Mouse (Mus musculus): ENCODE measurements around the gene Barx2.
"Not testable (repeated sequence)": the region's sequence is repeated elsewhere in the genome, so short reads cannot be mapped to it uniquely, and the experiment has no call there.

The Barx2 gene

DNA sequence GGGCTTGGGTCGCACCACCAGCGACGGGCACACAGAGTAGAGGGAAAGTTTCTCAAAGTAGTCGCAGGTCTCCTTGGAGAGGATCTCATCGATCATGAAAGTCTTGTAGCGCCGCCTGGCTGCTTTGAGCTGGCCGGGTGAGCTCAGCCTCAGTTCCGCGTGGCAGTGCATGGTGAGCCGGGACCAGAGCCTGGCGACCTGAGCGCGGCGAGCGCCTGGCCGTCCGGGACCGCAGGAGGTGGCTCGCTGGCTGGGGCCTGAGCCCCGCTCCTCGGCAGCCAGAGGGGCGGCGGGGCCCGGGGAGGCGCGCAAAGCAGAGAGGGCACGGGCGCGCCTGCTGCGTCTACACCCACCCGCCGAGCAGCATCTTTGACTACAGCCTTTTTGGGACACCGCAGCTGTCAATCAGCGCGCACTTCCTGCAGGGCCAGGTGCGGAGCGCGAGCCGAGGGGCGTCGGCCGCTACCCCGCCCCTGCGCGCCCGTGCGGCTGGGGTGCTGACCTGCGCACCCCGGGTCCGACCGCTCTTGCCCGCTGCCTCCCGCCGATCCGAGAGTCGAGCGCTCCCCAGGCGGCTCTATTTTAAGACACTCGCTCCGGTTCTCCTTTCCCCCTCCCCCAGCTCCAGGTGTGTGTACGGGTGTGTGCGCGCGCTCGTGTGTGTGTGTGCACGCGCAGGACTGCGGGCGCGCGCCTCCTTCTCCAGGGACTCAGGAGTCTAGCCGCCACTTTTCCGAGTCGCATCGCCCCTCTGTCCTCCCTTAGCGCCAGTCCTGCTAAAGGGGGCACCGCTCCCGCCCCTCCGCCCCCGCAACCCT lies at the start of gene Barx2:
Gene Barx2, minus strand, starts transcription at position 542 of the 818 bp plus-strand sequence.
- DNase-seq (ENCODE audit: low read depth in 2 of 2, low spot score in 2 of 2) = no peak

DNA sequence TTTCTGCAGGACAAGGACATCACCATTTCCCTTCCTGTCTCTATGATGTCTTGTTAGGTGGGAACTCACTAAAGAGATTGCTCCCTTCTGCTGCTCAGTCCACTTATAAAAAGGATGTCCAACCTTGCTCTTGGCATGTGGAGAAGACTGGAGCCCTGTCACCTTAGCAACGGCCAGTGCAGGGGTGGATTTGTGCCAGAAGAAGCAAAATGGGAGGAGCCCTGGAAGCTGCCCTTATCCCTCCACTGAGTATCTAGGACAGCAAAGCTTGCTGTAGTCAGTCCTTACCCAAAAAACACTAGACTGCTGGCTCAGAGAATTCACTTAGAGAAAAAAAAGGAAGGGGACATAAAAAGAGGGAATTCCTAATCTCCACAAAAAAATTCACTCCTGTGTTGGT lies 49.0 kb upstream of the Barx2 start:
- no peak for DNase-seq (ENCODE audit: low read depth in 2 of 2, low spot score in 2 of 2)

DNA sequence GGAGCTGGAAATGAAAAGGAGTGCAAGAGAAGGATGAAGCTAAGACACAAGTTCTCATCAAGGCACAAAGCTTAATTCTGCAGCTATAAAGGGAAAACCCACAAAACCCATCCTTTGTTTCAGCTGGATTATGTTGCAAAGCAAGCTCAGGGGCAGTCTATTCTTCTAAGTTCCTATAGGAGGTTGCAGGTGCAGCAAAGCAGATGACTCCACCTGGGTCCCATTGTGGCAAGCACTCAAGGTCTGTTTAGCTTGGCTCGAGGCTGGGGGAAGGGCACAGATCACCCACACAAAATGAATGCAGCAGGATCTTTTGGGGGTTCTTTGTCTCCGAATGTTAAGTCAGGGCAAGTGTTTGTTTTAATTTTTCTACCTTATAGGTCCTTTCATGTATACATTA lies 47.2 kb upstream of the Barx2 start:
- DNase-seq (ENCODE audit: low read depth in 2 of 2, low spot score in 2 of 2) = no peak

DNA sequence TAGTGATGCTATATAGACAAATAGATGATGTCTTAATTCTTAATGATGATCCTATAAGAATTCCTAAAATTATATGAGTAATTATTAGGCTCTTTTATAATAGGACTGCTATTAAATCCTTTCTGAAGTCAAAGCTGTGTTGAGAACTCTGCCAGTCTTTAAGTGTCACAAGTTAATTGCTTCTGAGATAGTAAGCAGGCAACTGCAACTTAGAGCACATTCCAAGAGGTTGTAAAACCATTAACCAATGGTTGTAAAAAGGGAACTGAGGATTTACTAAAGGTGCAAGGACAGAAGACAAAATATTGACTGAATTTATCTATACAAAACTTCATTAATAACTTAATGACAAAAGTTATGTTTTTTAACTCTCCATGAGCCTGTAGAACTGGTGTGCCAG lies 44.9 kb upstream of the Barx2 start:
- no peak for DNase-seq (ENCODE audit: low read depth in 2 of 2, low spot score in 2 of 2)

DNA sequence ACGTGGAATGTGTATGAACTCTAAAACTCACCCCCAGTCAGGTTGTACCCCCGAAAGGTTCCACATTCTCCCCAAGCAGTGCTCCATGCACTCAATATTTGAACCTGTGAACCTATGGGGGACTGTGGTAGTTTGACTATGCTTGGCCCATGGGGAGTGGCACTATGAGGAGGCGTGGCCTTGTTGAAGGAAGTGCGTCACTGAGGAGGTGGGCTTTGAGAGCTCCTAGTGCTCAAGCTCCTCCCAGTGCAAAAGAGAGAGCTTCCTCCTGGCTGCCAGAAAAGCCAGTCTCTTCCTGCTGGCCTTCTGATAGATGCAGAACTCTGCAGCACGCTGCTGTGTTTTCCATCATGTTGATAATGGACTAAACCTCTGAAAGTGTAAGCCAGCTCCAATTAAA lies 37.2 kb upstream of the Barx2 start:
- no peak for DNase-seq (ENCODE audit: low read depth in 2 of 2, low spot score in 2 of 2)

DNA sequence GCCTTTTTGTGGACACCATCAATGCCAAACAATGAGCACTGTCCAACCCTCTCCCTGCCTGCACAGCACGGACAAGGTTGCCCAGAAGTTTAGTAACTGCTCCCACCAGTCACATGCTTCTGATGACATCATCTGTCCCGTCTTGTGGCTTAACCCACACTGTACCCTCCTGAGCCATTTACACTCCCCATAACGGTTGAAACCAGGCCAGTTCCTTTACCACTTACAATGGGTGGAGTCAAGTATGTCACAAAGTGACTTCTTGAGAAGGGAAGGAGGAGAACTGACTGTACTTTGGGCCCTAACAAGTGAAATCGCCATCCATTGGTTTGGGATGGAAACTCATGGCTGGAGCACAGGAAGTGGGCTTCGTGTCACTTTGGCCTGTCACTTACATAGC lies 35.8 kb upstream of the Barx2 start:
- no peak for DNase-seq (ENCODE audit: low read depth in 2 of 2, low spot score in 2 of 2)

DNA sequence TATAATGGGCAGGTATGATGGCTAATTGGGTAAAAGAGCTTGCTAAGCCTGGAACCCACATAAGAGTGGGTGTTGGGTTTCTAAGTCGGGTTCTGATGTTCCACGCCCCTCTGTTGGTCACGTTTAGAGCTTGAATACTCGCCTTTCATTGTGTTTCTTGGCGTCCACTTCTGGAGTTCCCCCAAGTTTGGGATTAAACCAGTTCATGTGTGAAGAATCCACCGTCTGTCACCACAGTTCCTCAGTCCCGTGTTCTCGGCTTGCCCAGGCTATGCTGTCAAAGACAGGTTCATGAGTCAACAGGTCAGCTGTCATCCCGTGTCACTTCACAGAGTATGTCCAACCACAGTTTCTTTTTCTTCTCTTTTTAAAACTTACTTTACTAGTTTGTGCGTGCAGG lies 33.8 kb upstream of the Barx2 start:
- no peak for DNase-seq (ENCODE audit: low read depth in 2 of 2, low spot score in 2 of 2)

DNA sequence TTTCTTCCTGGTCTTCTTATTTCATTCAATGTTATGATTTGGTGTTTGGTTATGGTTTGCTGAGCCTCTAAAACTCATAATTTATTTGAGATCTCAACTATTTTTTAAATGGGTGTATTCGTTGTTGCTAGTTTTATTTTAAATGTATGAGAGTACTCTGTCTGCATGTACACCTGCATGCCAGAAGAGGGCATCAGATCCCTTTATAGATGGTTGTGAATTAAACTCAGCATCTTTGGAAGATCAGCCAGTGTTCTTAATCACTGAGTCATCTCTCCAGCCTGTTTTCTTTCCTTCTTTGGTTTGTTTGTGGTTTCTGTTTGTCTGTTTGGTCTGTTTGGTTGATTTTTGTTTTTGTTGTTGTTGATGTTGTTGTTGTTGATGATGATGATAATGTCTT lies 29.1 kb upstream of the Barx2 start:
- DNase-seq (ENCODE audit: low read depth in 2 of 2, low spot score in 2 of 2) = no peak

DNA sequence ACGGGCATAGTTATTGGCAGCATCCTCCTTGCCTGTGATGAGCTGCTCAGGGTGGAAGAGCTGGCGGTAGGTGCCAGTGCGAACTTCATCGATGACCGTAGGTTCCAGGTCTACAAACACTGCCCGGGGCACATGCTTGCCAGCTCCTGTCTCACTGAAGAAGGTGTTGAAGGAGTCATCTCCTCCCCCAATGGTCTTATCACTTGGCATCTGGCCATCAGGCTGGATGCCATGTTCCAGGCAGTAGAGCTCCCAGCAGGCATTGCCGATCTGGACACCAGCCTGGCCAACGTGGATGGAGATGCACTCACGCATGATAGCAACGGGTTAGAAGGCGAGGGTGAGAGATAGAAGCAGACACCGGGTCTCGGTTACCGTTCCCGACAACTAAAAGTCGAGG lies 23.2 kb upstream of the Barx2 start:
- not testable (repeated sequence) for DNase-seq (ENCODE audit: low read depth in 2 of 2, low spot score in 2 of 2)

DNA sequence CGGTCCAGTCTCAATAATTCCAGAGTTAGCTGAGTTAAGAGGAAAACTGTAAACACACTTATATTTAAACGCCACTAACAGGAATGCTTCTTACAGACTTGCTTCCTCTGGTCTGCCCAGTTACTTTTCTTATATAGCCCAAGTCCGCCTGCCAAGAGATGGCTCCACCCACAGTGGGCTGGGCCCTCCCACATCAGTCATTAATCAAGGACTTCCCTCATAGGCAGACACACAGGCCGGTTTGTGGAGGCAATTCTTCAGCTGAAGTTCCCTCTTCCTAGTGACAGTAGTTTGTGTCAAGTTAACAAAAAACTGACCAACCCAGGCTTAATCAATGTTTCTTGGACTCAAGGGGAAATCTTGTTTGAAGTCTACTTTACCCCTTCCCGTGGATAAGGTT lies 18.4 kb upstream of the Barx2 start:
- no peak for DNase-seq (ENCODE audit: low read depth in 2 of 2, low spot score in 2 of 2)

DNA sequence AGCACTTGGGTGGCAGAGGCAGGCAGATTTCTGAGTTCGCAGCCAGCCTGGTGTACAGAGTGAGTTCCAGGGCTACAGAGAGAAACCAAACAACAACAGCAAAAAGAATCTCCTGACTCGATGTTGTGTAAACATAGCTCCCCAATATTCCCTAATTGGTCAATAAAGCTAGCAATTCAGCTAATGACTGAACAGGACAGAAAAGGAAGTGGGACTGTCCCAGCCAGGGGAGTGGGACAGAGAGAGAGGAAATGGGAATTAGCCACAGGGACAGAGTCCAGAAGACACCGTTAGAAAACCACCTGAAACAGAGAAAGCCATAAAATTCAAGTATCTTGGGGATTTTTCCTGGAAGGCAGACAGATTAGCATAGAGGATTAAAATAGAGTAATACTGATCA lies 18.0 kb upstream of the Barx2 start:
- no peak for DNase-seq (ENCODE audit: low read depth in 2 of 2, low spot score in 2 of 2)

DNA sequence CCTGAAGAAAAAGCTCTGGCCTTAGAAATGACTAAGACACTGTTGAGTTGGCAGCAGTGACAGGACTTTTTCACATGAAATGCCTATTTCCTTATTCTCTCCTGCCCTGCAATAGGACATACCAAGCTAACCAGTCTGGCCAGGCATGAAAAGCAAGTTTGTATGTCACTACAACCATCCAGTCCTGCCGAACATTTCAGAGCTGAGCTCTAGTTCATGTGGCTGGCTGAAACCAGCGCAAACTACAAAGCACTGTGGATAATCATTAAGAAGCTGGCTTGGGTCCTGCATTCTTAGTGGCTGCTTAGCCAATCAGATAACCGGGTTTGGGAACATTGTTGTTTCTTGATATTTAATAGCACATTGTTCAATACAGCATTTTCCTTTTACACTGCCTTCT lies 13.5 kb upstream of the Barx2 start:
- DNase-seq (ENCODE audit: low read depth in 2 of 2, low spot score in 2 of 2) = no peak

DNA sequence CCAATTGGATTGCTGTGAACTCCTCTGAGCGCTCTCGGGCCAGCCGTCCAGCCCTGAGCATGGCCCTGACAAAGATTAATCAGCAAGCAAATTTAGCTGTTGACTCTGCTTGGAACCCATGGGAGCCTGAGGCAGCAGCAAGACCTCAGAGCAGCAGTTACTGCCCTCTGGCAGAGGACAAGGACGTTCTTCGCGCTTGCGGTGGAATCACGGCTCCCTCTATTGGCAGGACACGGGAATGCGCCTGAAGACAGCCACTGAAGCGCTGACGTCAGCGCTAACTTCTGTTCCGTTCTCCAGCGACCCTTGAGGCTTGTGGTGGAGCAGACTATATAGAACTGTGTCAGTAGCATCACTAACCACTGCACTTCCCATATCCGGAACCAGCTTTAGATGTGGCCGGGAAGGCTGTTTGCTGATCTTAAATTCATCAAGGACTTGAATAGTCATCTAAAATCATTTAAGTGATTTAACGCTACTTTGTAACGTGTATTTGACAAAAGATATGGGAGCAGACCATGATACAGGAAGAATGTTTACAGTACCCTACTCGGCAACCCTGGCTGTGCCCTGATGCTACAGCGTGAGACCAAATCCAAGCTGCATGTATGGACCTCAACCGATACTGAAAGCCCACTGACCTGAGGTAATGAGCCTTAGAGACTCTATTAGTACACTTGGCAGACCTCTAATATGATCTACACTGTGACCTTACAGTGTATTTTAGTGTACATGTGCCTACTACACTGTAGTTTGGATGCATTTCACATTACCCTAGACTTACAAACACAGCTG lies 12.8 kb upstream of the Barx2 start:
- peak; percentile 57 to 66 for DNase-seq (ENCODE audit: low read depth in 2 of 2, low spot score in 2 of 2)

DNA sequence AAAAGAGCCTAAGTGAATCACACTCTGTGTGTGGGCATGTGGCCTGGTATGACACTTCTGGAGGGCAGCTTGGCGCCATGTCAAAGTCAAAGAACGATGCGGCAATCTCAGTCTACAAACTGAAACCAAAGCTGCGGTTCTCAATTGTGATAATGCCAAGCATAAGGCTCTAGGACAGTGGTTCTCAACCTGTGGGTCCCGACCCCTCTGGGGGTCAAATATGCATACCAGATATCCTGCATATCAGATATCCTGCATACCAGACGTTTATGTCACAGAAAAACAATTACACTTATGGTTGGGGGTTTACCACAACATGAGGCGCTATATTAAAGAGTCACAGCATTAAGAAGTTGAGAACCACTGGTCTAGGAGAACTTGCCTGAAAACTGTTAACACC lies 10.3 kb upstream of the Barx2 start:
- no peak for DNase-seq (ENCODE audit: low read depth in 2 of 2, low spot score in 2 of 2)

DNA sequence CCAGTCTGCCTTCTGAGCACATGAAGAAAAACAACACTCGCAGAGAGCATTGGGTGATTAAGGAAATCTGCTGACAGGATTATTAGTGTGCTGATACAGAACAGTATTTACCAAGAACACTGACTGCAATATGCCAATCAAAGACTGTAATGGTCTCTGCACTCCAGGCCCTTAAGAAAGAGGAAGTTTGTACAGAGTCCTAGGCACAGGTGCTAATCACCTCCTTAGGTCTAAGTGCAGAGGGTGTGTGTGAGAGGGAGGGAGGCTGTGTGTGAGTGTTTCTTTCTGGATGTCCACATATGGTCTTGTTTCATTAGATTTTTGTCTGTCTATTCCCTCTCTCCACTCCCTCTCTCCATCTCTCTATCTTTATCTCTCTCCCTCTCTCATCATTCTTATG lies 6.5 kb upstream of the Barx2 start:
- DNase-seq (ENCODE audit: low read depth in 2 of 2, low spot score in 2 of 2) = no peak

DNA sequence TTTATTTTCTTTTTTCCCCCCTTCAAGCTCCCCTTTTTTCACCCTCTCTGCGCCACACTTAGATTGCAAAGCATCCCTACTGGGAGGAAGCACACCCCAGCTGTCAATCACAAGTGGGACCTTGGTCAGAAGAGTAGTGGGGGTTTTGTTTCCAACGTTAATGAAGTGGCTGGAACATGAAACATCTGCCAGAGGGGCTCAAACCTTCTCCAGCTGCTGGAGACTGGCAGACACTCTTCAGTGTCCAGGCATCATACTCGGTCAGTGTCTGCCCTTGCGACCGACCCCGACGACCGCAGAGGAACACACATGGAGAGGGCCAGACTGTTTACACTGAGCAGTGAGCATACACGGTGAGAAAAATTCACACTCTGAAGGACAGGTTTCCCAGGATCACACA lies 3.2 kb upstream of the Barx2 start:
- DNase-seq (ENCODE audit: low read depth in 2 of 2, low spot score in 2 of 2) = no peak

DNA sequence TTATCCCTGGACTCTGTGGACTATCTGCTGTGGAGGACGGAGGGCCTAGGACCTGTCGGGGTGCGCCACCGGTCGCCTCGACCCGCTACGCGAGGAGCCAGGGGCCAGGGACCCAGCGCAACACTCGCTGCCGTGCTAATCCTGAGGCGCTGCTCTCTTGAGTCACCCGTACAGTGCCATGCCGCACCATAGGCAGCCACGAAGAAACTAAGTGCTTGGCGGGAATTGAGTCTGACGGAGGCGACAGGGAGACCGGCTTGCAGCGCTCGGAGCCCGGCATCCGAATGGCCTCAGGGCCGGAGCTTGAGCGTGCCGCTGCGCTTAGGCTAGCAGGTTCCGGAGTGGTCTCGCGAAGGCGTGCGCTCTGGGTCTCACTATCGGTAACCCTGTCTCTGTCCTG lies 1.6 kb upstream of the Barx2 start:
- no peak for DNase-seq (ENCODE audit: low read depth in 2 of 2, low spot score in 2 of 2)

DNA sequence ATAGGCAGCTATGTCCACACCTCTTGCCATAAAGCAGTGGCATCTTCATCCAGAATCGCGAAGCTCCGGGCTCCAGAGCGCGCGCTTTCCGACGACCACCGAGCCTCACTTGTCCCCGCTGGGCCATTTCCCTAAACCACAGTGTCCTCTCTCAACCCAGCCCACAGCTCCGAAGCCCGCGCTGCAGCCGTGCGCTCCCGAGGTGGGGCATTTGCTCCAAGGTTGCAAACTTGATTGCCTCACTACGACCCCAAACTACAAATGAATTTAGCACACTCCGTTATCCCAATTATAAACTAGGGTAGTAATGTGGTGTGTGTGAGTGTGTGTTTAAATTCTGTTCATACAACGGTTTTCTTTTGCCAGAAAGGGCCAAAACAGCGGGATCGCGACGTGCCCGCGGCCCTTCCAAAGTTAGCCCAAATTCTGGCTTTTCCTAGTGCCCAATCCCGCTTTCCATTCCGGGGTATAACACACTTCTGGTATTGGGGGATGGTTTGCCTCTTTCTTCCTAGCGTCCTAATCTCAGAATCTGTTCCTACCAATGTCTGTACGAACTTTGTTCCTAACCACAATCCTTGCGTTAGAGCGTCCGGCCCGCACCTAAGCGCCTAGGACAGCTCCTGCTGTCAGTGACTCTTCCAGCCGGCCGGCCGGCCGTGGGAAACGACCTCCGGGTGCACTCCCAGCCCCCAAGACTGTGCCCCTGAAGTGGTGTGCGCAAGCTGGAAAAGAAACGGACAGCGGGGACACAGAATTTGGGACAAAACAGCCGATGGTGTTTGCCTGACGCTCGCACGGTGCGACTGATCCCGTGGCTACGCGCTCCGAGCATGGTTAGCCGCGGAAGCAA lies 703 bp upstream of the Barx2 start:
- DNase-seq (ENCODE audit: low read depth in 2 of 2, low spot score in 2 of 2) = no peak

DNA sequence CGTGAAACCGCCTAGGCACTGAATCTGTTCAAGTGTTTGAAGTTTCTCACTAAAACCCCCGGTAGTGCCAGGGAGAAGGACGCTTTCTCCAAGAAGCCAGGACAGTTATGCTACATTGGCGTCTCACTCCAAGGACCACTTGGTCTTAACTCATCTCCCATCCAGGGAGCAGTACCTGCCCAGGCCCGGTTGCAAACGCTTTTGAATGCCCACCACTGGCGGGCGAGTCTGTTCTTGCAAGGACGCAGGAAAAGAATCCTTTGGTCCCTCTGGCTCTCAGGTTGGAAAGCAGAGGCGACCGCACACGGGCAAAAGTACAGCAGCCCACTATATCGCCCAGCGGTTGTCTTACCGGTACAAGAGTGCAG lies 725 bp downstream of the Barx2 start:
- DNase-seq (ENCODE audit: low read depth in 2 of 2, low spot score in 2 of 2) = no peak

DNA sequence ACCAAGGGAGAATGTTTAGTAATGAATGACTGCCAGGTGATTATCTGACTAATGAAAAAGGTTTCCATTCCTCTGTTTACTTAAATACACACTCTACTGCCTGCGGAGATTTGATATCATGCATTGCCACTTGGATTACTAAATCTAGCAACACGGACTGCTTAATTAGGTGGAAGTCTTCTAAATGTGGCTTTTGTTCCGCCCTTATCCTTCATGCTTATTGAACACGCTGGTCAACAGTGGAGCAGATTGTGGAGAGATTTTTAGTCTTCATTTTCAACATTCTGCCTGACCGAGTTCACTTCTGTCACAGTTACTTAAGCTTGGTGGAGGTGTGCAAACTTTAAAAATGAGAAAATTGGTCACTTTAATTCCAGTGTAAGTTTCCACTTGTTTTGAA lies 3.0 kb downstream of the Barx2 start:
- no peak for DNase-seq (ENCODE audit: low read depth in 2 of 2, low spot score in 2 of 2)

DNA sequence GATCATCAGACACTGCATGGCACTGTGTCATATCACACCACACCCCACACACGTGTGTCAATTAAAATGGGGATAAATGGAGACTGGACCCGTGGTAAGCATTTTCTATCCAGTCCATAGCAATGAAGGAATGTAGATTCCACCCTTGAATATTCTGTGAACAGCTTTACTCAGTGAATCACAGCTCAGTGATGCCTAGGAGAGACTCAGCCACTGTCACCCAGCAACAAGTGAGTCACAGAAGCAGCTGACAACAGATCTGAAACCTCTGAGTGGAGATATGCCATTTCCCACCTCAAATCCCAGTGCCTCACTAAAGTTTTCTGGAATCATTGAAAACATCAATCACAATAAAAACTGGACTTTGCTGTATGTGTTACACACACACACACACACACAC lies 11.5 kb downstream of the Barx2 start:
- DNase-seq (ENCODE audit: low read depth in 2 of 2, low spot score in 2 of 2) = no peak

DNA sequence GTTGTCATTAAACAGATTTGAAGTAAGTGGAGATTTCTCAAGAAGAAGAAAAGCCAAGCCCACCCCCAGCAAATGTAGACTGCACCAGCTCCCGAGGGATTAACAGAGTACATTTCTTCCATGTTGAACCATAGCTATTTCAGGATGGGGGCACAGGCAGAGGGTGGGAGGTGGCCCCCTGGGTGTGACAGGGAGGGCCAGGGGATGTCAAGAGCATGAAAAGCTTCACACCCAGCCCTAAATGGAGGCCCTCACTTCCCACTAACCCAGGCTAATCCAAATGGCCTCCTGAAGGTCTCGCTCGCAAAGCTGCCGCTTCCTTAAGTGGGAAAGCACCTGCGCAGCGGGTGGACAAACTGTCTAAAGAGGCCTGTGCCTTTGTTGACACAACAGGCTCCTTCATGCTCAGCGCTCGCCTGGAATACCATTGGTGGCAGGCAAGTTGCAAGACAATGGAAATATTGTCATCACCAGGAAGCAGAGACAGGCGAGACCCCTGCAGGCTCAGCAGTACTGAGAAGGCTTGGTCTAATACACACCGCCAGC lies 18.4 kb downstream of the Barx2 start:
- no peak for DNase-seq (ENCODE audit: low read depth in 2 of 2, low spot score in 2 of 2)

Data from CD8-positive naive resting alpha-beta T cell, adult 2 months (primary cell).